Mouse (Mus musculus): Measurements from ENCODE around the gene Ccl28. TPM values are rescaled to one million over a fixed set of nuclear protein-coding genes. Genes with fewer than 3 reads are reported as not detected.
A peak's percentile ranks its signal among the peaks of the same experiment; 100 is the strongest.

Gene Ccl28
- polyA plus RNA-seq, 1 experiment from 2014 or later = not detected

- Histone ChIP-seq H3K9me3 (replicated peaks) (no peaks in the 10 kb centered on the region), H3K9ac (0 out of 2 replicates have a peak overlapping the region, but pooled peaks have one; percentile 28), H3K4me2 (peak overlapping the region; percentile 77), H3K4me1 (replicated peaks) (no peaks in the 10 kb centered on the region), H3K27me3 (no peaks in the 10 kb centered on the region; the same call in 1 of the 2 replicates), H3K36me3 (no peaks in the 10 kb centered on the region), H3K27ac (no peak overlapping the region), H3K4me3 (peak overlapping the region; percentile 56)
- peak; percentile 81; the same call in 1 of the 2 replicates for ATAC-seq (replicated peaks; ENCODE audit: insufficient number of reproducible peaks, insufficient read depth, low FRiP score, low read depth)
- WGBS = 9% methylated on average over 32 of the region's 33 CpGs
Measured at GRCm38 (mm10) chr13:119631482-119632155, 8.0 kb downstream of the Ccl28 start.

- ATAC-seq (replicated peaks; ENCODE audit: insufficient number of reproducible peaks, insufficient read depth, low FRiP score, low read depth) = no peak
- Histone ChIP-seq H3K4me1 (replicated peaks) (no peaks in the 10 kb centered on the region), H3K27ac (no peak overlapping the region), H3K9ac (no peak overlapping the region), H3K4me3 (peak overlapping the region; percentile 56), H3K4me2 (peak overlapping the region; percentile 77), H3K9me3 (replicated peaks) (no peaks in the 10 kb centered on the region), H3K27me3 (no peaks in the 10 kb centered on the region; the same call in 1 of the 2 replicates), H3K36me3 (no peaks in the 10 kb centered on the region)
- WGBS = 86% methylated on average over 4 of the region's 4 CpGs
Measured at GRCm38 (mm10) chr13:119632156-119632548, 8.5 kb downstream of the Ccl28 start.

- Histone ChIP-seq H3K4me1 (replicated peaks) (no peaks in the 10 kb centered on the region), H3K4me2 (no peak overlapping the region), H3K27me3 (no peaks in the 10 kb centered on the region; the same call in 1 of the 2 replicates), H3K9me3 (replicated peaks) (no peaks in the 10 kb centered on the region), H3K27ac (no peak overlapping the region), H3K4me3 (no peak overlapping the region), H3K9ac (no peak overlapping the region), H3K36me3 (no peaks in the 10 kb centered on the region)
- WGBS = 55% methylated on average over 2 of the region's 2 CpGs
- ATAC-seq (replicated peaks; ENCODE audit: insufficient number of reproducible peaks, insufficient read depth, low FRiP score, low read depth) = no peak
Measured at GRCm38 (mm10) chr13:119635496-119635895, 11.9 kb downstream of the Ccl28 start.

GRCm38 (mm10) chr13:119637837-119638236 lies 14.2 kb downstream of the Ccl28 start:
- Histone ChIP-seq H3K27me3 (no peaks in the 10 kb centered on the region; the same call in 1 of the 2 replicates), H3K4me1 (replicated peaks) (no peaks in the 10 kb centered on the region), H3K4me3 (no peak overlapping the region), H3K36me3 (no peaks in the 10 kb centered on the region), H3K4me2 (no peak overlapping the region), H3K9me3 (replicated peaks) (no peaks in the 10 kb centered on the region), H3K9ac (no peak overlapping the region), H3K27ac (no peak overlapping the region)
- no peak for ATAC-seq (replicated peaks; ENCODE audit: insufficient number of reproducible peaks, insufficient read depth, low FRiP score, low read depth)
- WGBS = 78% methylated on average over 4 of the region's 4 CpGs

GRCm38 (mm10) chr13:119638449-119638848 lies 14.8 kb downstream of the Ccl28 start:
- no peak overlapping the region for H3K4me2 ChIP-seq
- H3K4me1 ChIP-seq (replicated peaks) = no peaks in the 10 kb centered on the region
- no peak for ATAC-seq (replicated peaks; ENCODE audit: insufficient number of reproducible peaks, insufficient read depth, low FRiP score, low read depth)
- H3K4me3 ChIP-seq = no peak overlapping the region
- no peaks in the 10 kb centered on the region for H3K9me3 ChIP-seq (replicated peaks)
- H3K36me3 ChIP-seq = no peaks in the 10 kb centered on the region
- H3K27me3 ChIP-seq = no peaks in the 10 kb centered on the region; the same call in 1 of the 2 replicates
- WGBS = 83% methylated on average over 5 of the region's 5 CpGs
- no peak overlapping the region for H3K9ac ChIP-seq
- no peak overlapping the region for H3K27ac ChIP-seq

- ATAC-seq (replicated peaks; ENCODE audit: insufficient number of reproducible peaks, insufficient read depth, low FRiP score, low read depth) = no peak
- Histone ChIP-seq H3K27me3 (no peaks in the 10 kb centered on the region; the same call in 1 of the 2 replicates), H3K4me1 (replicated peaks) (no peaks in the 10 kb centered on the region), H3K4me3 (no peak overlapping the region), H3K36me3 (no peaks in the 10 kb centered on the region), H3K27ac (no peak overlapping the region), H3K9ac (no peak overlapping the region), H3K4me2 (no peak overlapping the region), H3K9me3 (replicated peaks) (no peaks in the 10 kb centered on the region)
- WGBS = 68% methylated on average over 5 of the region's 5 CpGs
Measured at GRCm38 (mm10) chr13:119639302-119639701, 15.7 kb downstream of the Ccl28 start.

- no peaks in the 10 kb centered on the region for H3K9me3 ChIP-seq (replicated peaks)
- H3K4me1 ChIP-seq (replicated peaks) = no peaks in the 10 kb centered on the region
- no peak overlapping the region for H3K27ac ChIP-seq
- 34% methylated on average over 4 of the region's 4 CpGs for WGBS
- no peak overlapping the region for H3K9ac ChIP-seq
- H3K36me3 ChIP-seq = no peaks in the 10 kb centered on the region
- no peak for ATAC-seq (replicated peaks; ENCODE audit: insufficient number of reproducible peaks, insufficient read depth, low FRiP score, low read depth)
- no peaks in the 10 kb centered on the region; the same call in 1 of the 2 replicates for H3K27me3 ChIP-seq
- no peak overlapping the region for H3K4me2 ChIP-seq
- H3K4me3 ChIP-seq = no peak overlapping the region
Measured at GRCm38 (mm10) chr13:119640504-119640903, 16.9 kb downstream of the Ccl28 start.

GRCm38 (mm10) chr13:119641145-119641544 lies 17.5 kb downstream of the Ccl28 start:
- no peak overlapping the region for H3K4me3 ChIP-seq
- 69% methylated on average over 7 of the region's 7 CpGs for WGBS
- H3K36me3 ChIP-seq = no peaks in the 10 kb centered on the region
- H3K27me3 ChIP-seq = no peaks in the 10 kb centered on the region
- no peak overlapping the region for H3K9ac ChIP-seq
- no peak overlapping the region for H3K27ac ChIP-seq
- H3K4me1 ChIP-seq (replicated peaks) = no peaks in the 10 kb centered on the region
- ATAC-seq (replicated peaks; ENCODE audit: insufficient number of reproducible peaks, insufficient read depth, low FRiP score, low read depth) = no peak
- no peaks in the 10 kb centered on the region for H3K9me3 ChIP-seq (replicated peaks)
- no peak overlapping the region for H3K4me2 ChIP-seq

- Histone ChIP-seq H3K9ac (no peak overlapping the region), H3K4me3 (no peak overlapping the region), H3K4me2 (no peak overlapping the region), H3K27ac (no peak overlapping the region), H3K4me1 (replicated peaks) (no peaks in the 10 kb centered on the region), H3K9me3 (replicated peaks) (no peaks in the 10 kb centered on the region), H3K27me3 (no peaks in the 10 kb centered on the region), H3K36me3 (no peaks in the 10 kb centered on the region)
- no peak for ATAC-seq (replicated peaks; ENCODE audit: insufficient number of reproducible peaks, insufficient read depth, low FRiP score, low read depth)
- 60% methylated on average over 5 of the region's 5 CpGs for whole genome bisulfite sequencing
Measured at GRCm38 (mm10) chr13:119644769-119645168, 21.1 kb downstream of the Ccl28 start.

GRCm38 (mm10) chr13:119646511-119646910 lies 22.9 kb downstream of the Ccl28 start:
- Histone ChIP-seq H3K27me3 (no peaks in the 10 kb centered on the region), H3K4me3 (no peak overlapping the region), H3K27ac (no peak overlapping the region), H3K36me3 (no peaks in the 10 kb centered on the region), H3K9me3 (replicated peaks) (no peaks in the 10 kb centered on the region), H3K9ac (no peak overlapping the region), H3K4me1 (replicated peaks) (no peaks in the 10 kb centered on the region), H3K4me2 (no peak overlapping the region)
- no peak for ATAC-seq (replicated peaks; ENCODE audit: insufficient number of reproducible peaks, insufficient read depth, low FRiP score, low read depth)
- 81% methylated on average over 1 of the region's 1 CpGs for WGBS

GRCm38 (mm10) chr13:119648891-119649698 lies 25.5 kb downstream of the Ccl28 start:
- no peak overlapping the region for H3K4me3 ChIP-seq
- no peaks in the 10 kb centered on the region for H3K27me3 ChIP-seq
- no peak overlapping the region for H3K4me2 ChIP-seq
- no peak overlapping the region for H3K9ac ChIP-seq
- no peaks in the 10 kb centered on the region for H3K9me3 ChIP-seq (replicated peaks)
- no peaks in the 10 kb centered on the region for H3K36me3 ChIP-seq
- WGBS = 53% methylated on average over 15 of the region's 15 CpGs
- H3K4me1 ChIP-seq (replicated peaks) = no peaks in the 10 kb centered on the region
- no peak overlapping the region for H3K27ac ChIP-seq
- no peak for ATAC-seq (replicated peaks; ENCODE audit: insufficient number of reproducible peaks, insufficient read depth, low FRiP score, low read depth)
